ENCODE assay signal across 24 mouse cellular contexts in the genomic region with DNA sequence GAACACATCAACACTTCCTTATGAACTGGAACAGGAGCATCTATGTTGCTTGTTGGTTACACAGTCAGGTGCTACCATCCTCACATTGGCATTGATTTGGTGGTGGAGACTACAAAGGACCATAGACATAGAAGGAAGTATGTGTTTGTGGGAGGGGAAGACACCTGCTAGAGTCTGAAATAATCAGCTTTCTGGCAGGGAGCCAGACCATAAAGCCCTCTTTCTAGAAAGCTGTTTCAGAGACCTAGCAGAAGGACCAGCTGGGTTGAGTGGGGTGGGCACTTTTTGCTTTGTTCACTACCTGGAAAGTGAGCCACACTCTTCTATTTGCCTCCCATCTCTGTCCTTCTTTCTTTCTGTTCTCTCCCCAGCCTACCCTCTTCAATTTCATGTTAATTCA.
"Had no signal": no experiment of that assay in that cellular context is flagged by ENCODE, and none has a peak within 500 bp of the region (broad histone marks: within the 10 kb centered on the region; RNA-seq: fewer than 3 reads in every experiment).

No protein-coding gene starts in this region.

- DNase-seq: kidney, adult 2 months; kidney, postnatal 25 days; layer of hippocampus, adult 9-11 months; layer of hippocampus, postnatal 36 days; liver; liver, embryonic 13.5 days; lung, embryonic 14.5 days; right cerebral cortex, adult 18-20 months; right cerebral cortex, postnatal 14 days; right cerebral cortex, postnatal 4 days; thymus, adult 18-20 months; thymus, postnatal 36 days had no signal

- H3K9ac ChIP-seq: limb, embryonic 13.5 days; liver, embryonic 13.5 days; lung, embryonic 14.5 days; midbrain, embryonic 13.5 days; neural tube, embryonic 13.5 days had no signal

- H3K27me3 ChIP-seq: limb, embryonic 13.5 days; liver, embryonic 13.5 days; megakaryocyte, embryonic 14.5 days; midbrain, embryonic 13.5 days; neural tube, embryonic 13.5 days had no signal

- H3K4me2 ChIP-seq: limb, embryonic 13.5 days; liver, embryonic 13.5 days; lung, embryonic 14.5 days; midbrain, embryonic 13.5 days; neural tube, embryonic 13.5 days had no signal

- H3K4me1 ChIP-seq: limb, embryonic 10.5 days; limb, embryonic 13.5 days; liver, embryonic 13.5 days; megakaryocyte, embryonic 14.5 days; midbrain, embryonic 10.5 days; midbrain, embryonic 13.5 days; neural tube, embryonic 13.5 days had no signal

- H3K4me3 ChIP-seq: layer of hippocampus, adult 2 months; left cerebral cortex, adult 2 months; limb, embryonic 10.5 days; limb, embryonic 13.5 days; liver, embryonic 13.5 days; megakaryocyte, embryonic 14.5 days; midbrain, embryonic 10.5 days; midbrain, embryonic 13.5 days; myocyte; neural tube, embryonic 13.5 days had no signal

- H3K36me3 ChIP-seq: limb, embryonic 10.5 days; limb, embryonic 13.5 days; liver, embryonic 13.5 days; midbrain, embryonic 10.5 days; midbrain, embryonic 13.5 days; neural tube, embryonic 13.5 days had no signal

- H3K27ac ChIP-seq: kidney, postnatal 0 days; layer of hippocampus, adult 2 months; left cerebral cortex, adult 2 months; limb, embryonic 10.5 days; limb, embryonic 13.5 days; liver, embryonic 13.5 days; midbrain, embryonic 10.5 days; midbrain, embryonic 13.5 days; neural tube, embryonic 13.5 days had no signal

- H3K9me3 ChIP-seq: limb, embryonic 10.5 days; limb, embryonic 13.5 days; liver, embryonic 13.5 days; megakaryocyte, embryonic 14.5 days; midbrain, embryonic 10.5 days; midbrain, embryonic 13.5 days; neural tube, embryonic 13.5 days had no signal

- ATAC-seq: intestine, postnatal 0 days; midbrain, embryonic 13.5 days; midbrain, embryonic 16.5 days had no signal
